Mouse (Mus musculus): ENCODE data around the gene Iqcf4.

DNA sequence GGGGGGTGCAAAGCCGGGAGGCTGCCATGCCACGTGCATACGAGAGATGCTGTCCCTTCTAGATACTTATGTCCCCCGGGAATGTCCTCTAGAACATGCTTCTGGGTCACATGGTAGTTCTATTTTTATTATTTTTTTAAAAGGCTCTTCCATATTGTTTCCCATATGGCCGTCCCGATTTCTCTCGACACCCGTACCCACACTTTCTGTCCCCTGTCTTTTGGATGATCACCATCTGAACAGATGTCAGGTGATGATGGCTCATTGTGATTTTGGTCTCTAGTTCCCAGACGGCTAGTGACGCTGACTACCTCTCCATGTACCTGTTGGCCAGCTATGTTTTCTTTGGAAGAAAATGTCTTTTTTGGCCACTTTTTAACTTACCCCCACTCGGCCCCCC lies 35.8 kb downstream of the Iqcf4 start:
- no peak for TF ChIP-seq GATA1 (IDR thresholded peaks at IDR 0.05; ENCODE audit: borderline replicate concordance, low read length)
- TF ChIP-seq FLI1 (IDR thresholded peaks at IDR 0.05; ENCODE audit: low read length) = no peak

Data from megakaryocyte, embryonic 14.5 days (primary cell).